Mouse (Mus musculus): ENCODE data around the gene Aoah. TPM values are rescaled to one million over a fixed set of nuclear protein-coding genes. Genes with fewer than 3 reads are reported as not detected.

The Aoah gene
- total and polyA plus RNA-seq, 3 experiments, result 0.17 TPM; not detected in 2

DNA sequence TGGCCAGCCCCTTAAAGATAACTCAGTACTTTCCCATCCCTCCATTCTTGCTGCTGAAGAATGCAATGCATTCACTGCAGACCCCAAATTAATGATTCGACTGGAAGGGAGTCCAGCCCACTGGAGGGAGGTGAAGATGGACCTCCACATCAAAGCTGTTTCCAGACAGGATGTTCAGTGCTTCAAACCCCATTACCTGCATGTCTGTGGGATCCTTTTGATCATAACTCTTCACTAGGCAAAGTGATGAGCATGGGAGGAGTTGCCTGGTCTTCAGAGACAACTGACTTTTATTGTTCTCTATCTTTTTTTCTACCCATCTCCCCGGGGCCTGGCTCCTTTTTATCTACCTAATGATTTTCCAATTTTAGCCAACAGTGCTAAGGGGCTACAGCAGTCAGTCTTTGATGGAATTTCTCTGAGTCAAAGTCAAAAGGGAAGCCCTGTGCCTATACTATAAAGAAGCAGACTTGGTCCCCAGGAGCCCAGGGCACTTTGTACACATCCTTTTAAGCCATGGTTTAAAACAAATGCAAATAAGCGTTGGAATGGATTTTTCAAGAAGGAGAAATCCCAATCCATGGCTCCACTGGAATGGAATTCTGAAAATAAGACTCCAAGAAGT is 18.0 kb downstream of the Aoah start:
- in situ Hi-C loops (cut with MboI; ENCODE audit: low pct_ligation_motif_present, low pct_unique_long_range_greater_than_20kb, low sequenced_read_pairs), result no loop called here
- Histone ChIP-seq H3K27me3 (replicated peaks) (no peaks in the 10 kb centered on the region), H3K27ac (ENCODE audit: insufficient read depth, low read depth) (no peak overlapping the region), H3K4me3 (replicated peaks in 1 of 3; ENCODE audit: low read depth in 2 of 3, low read length in 2 of 3, poor library complexity in 1 of 3) (no peak overlapping the region), H3K36me3 (replicated peaks in 1 of 2; ENCODE audit: control insufficient read depth in 1 of 2, insufficient read depth in 1 of 2, low read length in 1 of 2) (no peaks in the 10 kb centered on the region), H3K9ac (ENCODE audit: insufficient read depth, low read depth) (no peak overlapping the region), H3K9me3 (replicated peaks; ENCODE audit: low read length) (no peaks in the 10 kb centered on the region), H3K4me2 (ENCODE audit: insufficient read depth, low read depth, poor library complexity, severe bottlenecking) (no peak overlapping the region), H3K4me1 (ENCODE audit: control insufficient read depth in 1 of 2, insufficient read depth in 2 of 2) (no peaks in the 10 kb centered on the region), H3K79me2 (replicated peaks; ENCODE audit: control insufficient read depth, extremely low read depth, insufficient read depth, poor library complexity, severe bottlenecking) (no peaks in the 10 kb centered on the region)
- TF ChIP-seq BHLHE40 (IDR thresholded peaks at IDR 0.05; ENCODE audit: low read depth, low read length), result no peak
- no peak for TF ChIP-seq RCOR1 (conservative IDR thresholded peaks at IDR 0.05; ENCODE audit: low read depth, low read length)
- no peak for TF ChIP-seq IRF4 (IDR thresholded peaks at IDR 0.05; ENCODE audit: low read depth, low read length)
- no peak for TF ChIP-seq HCFC1 (IDR thresholded peaks at IDR 0.05; ENCODE audit: low read depth, low read length)
- TF ChIP-seq ETS1 (conservative IDR thresholded peaks at IDR 0.05; ENCODE audit: low read depth, low read length), result no peak
- TF ChIP-seq POLR2A (IDR thresholded peaks at IDR 0.05; ENCODE audit: low read depth, low read length), result no peak
- TF ChIP-seq MAZ (IDR thresholded peaks at IDR 0.05; ENCODE audit: low read depth, low read length), result no peak
- TF ChIP-seq MEF2A (IDR thresholded peaks at IDR 0.05; ENCODE audit: borderline replicate concordance, low read depth, low read length), result no peak
- no peak for TF ChIP-seq NRF1 (IDR thresholded peaks at IDR 0.05; ENCODE audit: low read depth, low read length)
- TF ChIP-seq SMC3 (IDR thresholded peaks at IDR 0.05; ENCODE audit: low read depth, low read length), result no peak
- TF ChIP-seq ZC3H11A (IDR thresholded peaks at IDR 0.05; ENCODE audit: low read depth, low read length), result no peak
- no peak for TF ChIP-seq TBP (conservative IDR thresholded peaks at IDR 0.05; ENCODE audit: low read depth, low read length)
- TF ChIP-seq POLR2AphosphoS2 (IDR thresholded peaks at IDR 0.05; ENCODE audit: low read depth, low read length), result no peak
- dilution Hi-C loops (cut with MboI; ENCODE audit: extremely low pct_ligation_motif_present, extremely low pct_unique_long_range_greater_than_20kb, low sequenced_read_pairs), result no loop called here
- DNase-seq (ENCODE audit: extremely low read depth), result no peak

DNA sequence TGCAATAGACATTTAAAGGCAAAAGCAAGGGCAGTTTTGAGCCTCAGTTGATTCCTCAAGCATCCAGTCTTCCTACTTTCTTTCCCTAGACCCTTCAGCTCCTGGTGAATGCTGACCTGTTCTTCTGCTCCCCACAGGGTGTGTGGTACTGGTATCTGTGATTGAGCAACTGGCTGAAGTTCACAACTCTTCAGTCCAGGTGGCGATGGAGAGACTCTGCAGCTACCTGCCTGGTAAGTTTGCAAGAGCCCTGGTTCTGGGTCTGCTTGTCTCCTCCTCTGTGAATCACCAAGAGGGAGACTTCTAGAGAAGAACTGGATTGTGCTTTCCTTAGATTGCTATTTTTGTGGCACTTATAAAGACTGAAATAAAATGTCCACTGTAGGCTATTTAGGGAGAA is 22.5 kb downstream of the Aoah start:
- in situ Hi-C loops (cut with MboI; ENCODE audit: low pct_ligation_motif_present, low pct_unique_long_range_greater_than_20kb, low sequenced_read_pairs), result no loop called here
- dilution Hi-C loops (cut with MboI; ENCODE audit: extremely low pct_ligation_motif_present, extremely low pct_unique_long_range_greater_than_20kb, low sequenced_read_pairs), result no loop called here
- peak; percentile 11 for DNase-seq (ENCODE audit: extremely low read depth)

More for the DNA sequence above, 22.5 kb downstream of the Aoah start:
- H3K4me3 ChIP-seq (replicated peaks in 1 of 3; ENCODE audit: low read depth in 2 of 3, low read length in 2 of 3, poor library complexity in 1 of 3), result no peak overlapping the region
- H3K36me3 ChIP-seq (replicated peaks in 1 of 2; ENCODE audit: control insufficient read depth in 1 of 2, insufficient read depth in 1 of 2, low read length in 1 of 2), result no peaks in the 10 kb centered on the region
- no peaks in the 10 kb centered on the region for H3K79me2 ChIP-seq (replicated peaks; ENCODE audit: control insufficient read depth, extremely low read depth, insufficient read depth, poor library complexity, severe bottlenecking)
- H3K27ac ChIP-seq (ENCODE audit: insufficient read depth, low read depth), result no peak overlapping the region
- no peaks in the 10 kb centered on the region for H3K4me1 ChIP-seq (ENCODE audit: control insufficient read depth in 1 of 2, insufficient read depth in 2 of 2)
- H3K9ac ChIP-seq (ENCODE audit: insufficient read depth, low read depth), result no peak overlapping the region
- no peaks in the 10 kb centered on the region for H3K27me3 ChIP-seq (replicated peaks)
- H3K9me3 ChIP-seq (replicated peaks; ENCODE audit: low read length), result no peaks in the 10 kb centered on the region
- no peak overlapping the region for H3K4me2 ChIP-seq (ENCODE audit: insufficient read depth, low read depth, poor library complexity, severe bottlenecking)
- TF ChIP-seq SMC3 (IDR thresholded peaks at IDR 0.05; ENCODE audit: low read depth, low read length) (peak; percentile 23), CTCF (conservative IDR thresholded peaks at IDR 0.05 in 1 of 2, IDR thresholded peaks at IDR 0.05 in 1 of 2; ENCODE audit: low read depth in 2 of 2, low read length in 2 of 2) (peak in 1 of 2 experiments; percentile 39; a peak in 2 of 4 replicates), UBTF (IDR thresholded peaks at IDR 0.05; ENCODE audit: low read depth, low read length) (no peak)

All from CH12.LX (cell line).